Mouse (Mus musculus): Measurements from ENCODE around the gene Msn. TPM values are rescaled to one million over a fixed set of nuclear protein-coding genes. Genes with fewer than 3 reads are reported as not detected.

The Msn gene
- polyA plus RNA-seq (2015; fragmentation: Nextera tagmentation; extraction: Ambion mirVana): 112 and 113 TPM in 2 replicates

- H3K4me1 ChIP-seq: no peaks in the 10 kb centered on the region
- H3K27ac ChIP-seq (replicated peaks): peak within 1 kb of the TSS; percentile 63; the same call in 1 of the 2 replicates
- H3K9ac ChIP-seq: peak within 1 kb of the TSS; percentile 44
- H3K4me2 ChIP-seq (replicated peaks): peak within 1 kb of the TSS; percentile 51
- H3K9me3 ChIP-seq (replicated peaks): no peaks in the 10 kb centered on the region
- 17% methylated on average over 39 of the region's 44 CpGs for WGBS
- ATAC-seq (ENCODE audit: insufficient number of reproducible peaks, low FRiP score, low TSS enrichment, low read depth): peak; percentile 80
- H3K36me3 ChIP-seq: no peaks in the 10 kb centered on the region
- H3K27me3 ChIP-seq: peaks cover 6% of the 10 kb centered on the region; the same call in 1 of the 2 replicates
- peak within 1 kb of the TSS; percentile 56 for H3K4me3 ChIP-seq (replicated peaks)
These were observed at the start of gene Msn for GRCm38 (mm10) chrX:96095509-96096499. Gene Msn (plus strand): TSS chrX:96096042.

- 0 out of 2 replicates have a peak, but pooled peaks have one; percentile 51 for ATAC-seq (ENCODE audit: insufficient number of reproducible peaks, low FRiP score, low TSS enrichment, low read depth)
- Histone ChIP-seq H3K4me2 (replicated peaks) (no peak overlapping the region), H3K27ac (replicated peaks) (0 out of 2 replicates have a peak overlapping the region, but pooled peaks have one; percentile 17), H3K36me3 (no peaks in the 10 kb centered on the region), H3K27me3 (no peaks in the 10 kb centered on the region), H3K4me1 (no peaks in the 10 kb centered on the region), H3K4me3 (replicated peaks) (no peak overlapping the region), H3K9me3 (replicated peaks) (no peaks in the 10 kb centered on the region), H3K9ac (no peak overlapping the region)
- 26% methylated on average over 1 of the region's 1 CpGs for WGBS
These were observed 43.0 kb upstream of the Msn start for GRCm38 (mm10) chrX:96052798-96053197.

GRCm38 (mm10) chrX:96077747-96078146 is 18.1 kb upstream of the Msn start:
- Histone ChIP-seq H3K27me3 (no peaks in the 10 kb centered on the region), H3K27ac (replicated peaks) (no peak overlapping the region), H3K9me3 (replicated peaks) (no peaks in the 10 kb centered on the region), H3K4me3 (replicated peaks) (no peak overlapping the region), H3K9ac (no peak overlapping the region), H3K4me2 (replicated peaks) (no peak overlapping the region), H3K4me1 (no peaks in the 10 kb centered on the region), H3K36me3 (no peaks in the 10 kb centered on the region)
- ATAC-seq (ENCODE audit: insufficient number of reproducible peaks, low FRiP score, low TSS enrichment, low read depth): no peak

GRCm38 (mm10) chrX:96086259-96086658 is 9.6 kb upstream of the Msn start:
- Histone ChIP-seq H3K4me1 (no peaks in the 10 kb centered on the region), H3K27me3 (no peaks in the 10 kb centered on the region), H3K9me3 (replicated peaks) (no peaks in the 10 kb centered on the region), H3K4me3 (replicated peaks) (no peak overlapping the region), H3K27ac (replicated peaks) (no peak overlapping the region), H3K9ac (no peak overlapping the region), H3K4me2 (replicated peaks) (no peak overlapping the region), H3K36me3 (no peaks in the 10 kb centered on the region)
- no peak for ATAC-seq (ENCODE audit: insufficient number of reproducible peaks, low FRiP score, low TSS enrichment, low read depth)
- 26% methylated on average over 2 of the region's 2 CpGs for WGBS

DNA sequence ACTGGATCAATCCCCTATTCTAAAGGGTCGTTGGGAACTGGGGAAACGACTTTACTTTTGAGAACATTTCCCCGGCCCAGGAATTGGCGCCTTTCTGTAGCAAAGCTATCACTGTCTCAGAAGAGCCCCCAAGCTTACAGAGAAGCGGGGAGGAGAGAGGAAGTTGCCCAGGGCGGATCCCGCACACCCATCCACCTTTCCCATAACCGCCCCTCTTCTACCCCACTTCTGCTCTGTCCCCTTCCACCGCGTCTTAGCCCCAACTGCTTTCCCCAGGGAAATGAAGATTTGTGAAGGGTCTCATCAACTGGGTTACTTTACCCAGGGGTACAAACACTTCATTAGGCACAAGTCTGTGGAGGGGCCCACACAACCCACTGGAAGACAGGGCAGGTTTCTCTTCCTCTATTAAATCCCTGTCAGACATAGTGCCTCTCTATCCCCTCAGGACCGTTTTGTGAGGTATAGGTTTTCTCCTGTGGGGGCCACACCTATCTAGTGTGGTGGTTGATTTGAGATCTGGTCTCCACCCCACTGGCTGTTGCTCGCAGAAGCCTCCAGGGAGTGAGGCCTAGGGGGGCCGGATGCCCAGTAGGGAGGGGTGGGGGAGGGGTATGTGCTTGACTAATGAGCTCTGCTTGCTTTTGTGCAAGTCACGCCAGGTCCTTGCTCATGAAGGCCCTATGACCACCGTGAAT is 820 bp downstream of the Msn start:
- WGBS: 21% methylated on average over 14 of the region's 15 CpGs
- ATAC-seq (ENCODE audit: insufficient number of reproducible peaks, low FRiP score, low TSS enrichment, low read depth): peak; percentile 56; the same call in 1 of the 2 replicates

GRCm38 (mm10) chrX:96097491-96097970 is 1.7 kb downstream of the Msn start:
- peak overlapping the region; percentile 56; the same call in 1 of the 2 replicates for H3K4me3 ChIP-seq (replicated peaks)
- no peaks in the 10 kb centered on the region for H3K9me3 ChIP-seq (replicated peaks)
- H3K27ac ChIP-seq (replicated peaks): no peak overlapping the region
- H3K4me2 ChIP-seq (replicated peaks): peak overlapping the region; percentile 51
- H3K4me1 ChIP-seq: no peaks in the 10 kb centered on the region
- peaks cover 6% of the 10 kb centered on the region; the same call in 1 of the 2 replicates for H3K27me3 ChIP-seq
- no peak for ATAC-seq (ENCODE audit: insufficient number of reproducible peaks, low FRiP score, low TSS enrichment, low read depth)
- WGBS: 43% methylated on average over 5 of the region's 5 CpGs
- H3K9ac ChIP-seq: no peak overlapping the region
- no peaks in the 10 kb centered on the region for H3K36me3 ChIP-seq

More for the DNA sequence above, 820 bp downstream of the Msn start:
- Histone ChIP-seq H3K4me2 (replicated peaks) (peak overlapping the region; percentile 51), H3K27me3 (peaks cover 6% of the 10 kb centered on the region; the same call in 1 of the 2 replicates), H3K36me3 (no peaks in the 10 kb centered on the region), H3K27ac (replicated peaks) (0 out of 2 replicates have a peak overlapping the region, but pooled peaks have one; percentile 63), H3K4me3 (replicated peaks) (peak overlapping the region; percentile 56), H3K9ac (no peak overlapping the region), H3K9me3 (replicated peaks) (no peaks in the 10 kb centered on the region), H3K4me1 (no peaks in the 10 kb centered on the region)

DNA sequence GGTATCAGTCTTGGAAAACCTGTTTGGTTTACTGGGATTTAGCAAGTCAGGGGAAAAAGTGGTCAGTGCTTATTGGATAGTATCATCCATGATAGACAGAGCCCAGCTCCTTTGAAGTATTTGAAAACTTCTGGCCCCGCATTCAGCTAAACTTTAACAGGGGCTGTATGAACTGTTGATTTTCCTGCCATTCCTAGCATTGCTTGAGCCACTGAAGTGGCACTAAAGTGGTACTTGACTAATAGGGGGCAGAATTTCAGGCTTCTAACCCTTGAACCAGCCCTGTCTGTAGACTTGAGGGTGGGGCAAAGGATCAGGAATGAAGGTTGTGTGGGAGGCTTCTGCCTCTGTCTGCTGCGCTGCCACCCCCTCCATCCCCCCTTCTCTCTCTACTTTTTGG is 3.2 kb downstream of the Msn start:
- Histone ChIP-seq H3K9me3 (replicated peaks) (no peaks in the 10 kb centered on the region), H3K27me3 (no peaks in the 10 kb centered on the region), H3K9ac (no peak overlapping the region), H3K36me3 (no peaks in the 10 kb centered on the region), H3K4me3 (replicated peaks) (no peak overlapping the region), H3K27ac (replicated peaks) (no peak overlapping the region), H3K4me2 (replicated peaks) (no peak overlapping the region), H3K4me1 (no peaks in the 10 kb centered on the region)
- ATAC-seq (ENCODE audit: insufficient number of reproducible peaks, low FRiP score, low TSS enrichment, low read depth): no peak
- 71% methylated on average over 2 of the region's 2 CpGs for WGBS

DNA sequence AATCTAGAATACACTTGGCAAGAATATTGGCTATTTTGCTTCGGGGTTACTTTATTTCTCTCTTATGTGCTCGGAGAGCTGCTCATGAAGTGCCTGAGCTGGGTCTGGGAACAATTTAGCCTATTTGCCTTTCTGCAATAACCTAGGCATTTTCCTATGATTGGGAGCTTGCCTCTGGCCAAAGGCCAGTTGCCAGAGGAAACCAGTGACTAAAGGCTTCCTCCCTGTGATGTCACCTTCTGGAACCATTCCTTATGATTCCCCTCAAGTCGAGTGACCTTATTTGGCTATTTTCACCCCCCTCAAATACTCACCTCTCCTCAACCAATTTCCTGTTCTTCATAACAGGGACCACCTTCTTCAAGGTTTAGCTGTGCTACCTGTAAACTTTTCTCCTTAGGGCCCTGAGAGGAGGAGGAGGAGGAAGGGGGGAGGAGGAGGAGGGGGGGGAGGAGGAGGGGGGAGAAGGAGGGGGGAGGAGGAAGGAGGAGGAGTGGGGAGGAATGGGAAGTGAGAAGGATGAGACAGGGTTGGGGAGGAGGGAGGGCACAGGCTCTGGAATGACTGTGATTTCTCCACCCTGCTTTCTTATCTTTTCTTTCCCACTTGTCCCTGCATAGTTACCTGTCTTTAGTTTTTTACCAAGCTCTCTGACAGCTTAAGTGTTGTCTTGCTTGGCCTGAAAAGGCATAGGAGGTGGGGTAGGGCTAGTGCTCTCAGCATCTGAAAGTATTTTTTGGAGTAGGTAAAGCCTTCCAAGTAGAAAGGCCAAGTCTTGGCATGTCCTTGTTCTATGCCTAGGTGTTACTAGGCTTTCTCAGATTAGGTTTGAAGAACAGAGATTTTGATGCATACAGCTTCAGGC is 11.8 kb downstream of the Msn start:
- Histone ChIP-seq H3K4me3 (replicated peaks) (no peak overlapping the region), H3K9me3 (replicated peaks) (no peaks in the 10 kb centered on the region), H3K27ac (replicated peaks) (no peak overlapping the region), H3K9ac (no peak overlapping the region), H3K27me3 (no peaks in the 10 kb centered on the region), H3K4me1 (no peaks in the 10 kb centered on the region; the same call in 1 of the 2 replicates), H3K4me2 (replicated peaks) (no peak overlapping the region), H3K36me3 (no peaks in the 10 kb centered on the region)
- WGBS: 40% methylated on average over 3 of the region's 3 CpGs
- ATAC-seq (ENCODE audit: insufficient number of reproducible peaks, low FRiP score, low TSS enrichment, low read depth): no peak

- no peak for ATAC-seq (ENCODE audit: insufficient number of reproducible peaks, low FRiP score, low TSS enrichment, low read depth)
- Histone ChIP-seq H3K4me1 (no peaks in the 10 kb centered on the region), H3K9ac (no peak overlapping the region), H3K9me3 (replicated peaks) (no peaks in the 10 kb centered on the region), H3K27me3 (no peaks in the 10 kb centered on the region), H3K36me3 (no peaks in the 10 kb centered on the region), H3K4me3 (replicated peaks) (no peak overlapping the region), H3K4me2 (replicated peaks) (no peak overlapping the region), H3K27ac (replicated peaks) (no peak overlapping the region)
These were observed 17.3 kb downstream of the Msn start for GRCm38 (mm10) chrX:96113106-96113634.

- no peak overlapping the region for H3K27ac ChIP-seq (replicated peaks)
- H3K36me3 ChIP-seq: no peaks in the 10 kb centered on the region
- H3K4me1 ChIP-seq: no peaks in the 10 kb centered on the region
- no peaks in the 10 kb centered on the region for H3K9me3 ChIP-seq (replicated peaks)
- H3K4me3 ChIP-seq (replicated peaks): no peak overlapping the region
- no peaks in the 10 kb centered on the region for H3K27me3 ChIP-seq
- no peak overlapping the region for H3K9ac ChIP-seq
- H3K4me2 ChIP-seq (replicated peaks): no peak overlapping the region
- ATAC-seq (ENCODE audit: insufficient number of reproducible peaks, low FRiP score, low TSS enrichment, low read depth): no peak
These were observed 19.7 kb downstream of the Msn start for GRCm38 (mm10) chrX:96115501-96115900.
